Mouse (Mus musculus): ENCODE results near the gene Abcb8.

Abcb8 gene

GRCm38 (mm10) chr5:24455076-24455475 is 61.6 kb downstream of the Abcb8 start:
- no peak for DNase-seq (ENCODE audit: low spot score in 2 of 2)

- DNase-seq (ENCODE audit: low spot score in 2 of 2), result no peak
These were observed 62.1 kb downstream of the Abcb8 start for GRCm38 (mm10) chr5:24455613-24456012.

All from right cerebral cortex, postnatal 36 days (tissue).